ENCODE assay signal across 15 mouse cellular contexts in genomic region chr1:118699961-118700360, GRCm38 (mm10).
"Had no signal": no experiment of that assay in that cellular context is flagged by ENCODE, and none has a peak within 500 bp of the region (broad histone marks: within the 10 kb centered on the region; RNA-seq: fewer than 3 reads in every experiment).

No protein-coding gene starts in this region.

- H3K9me3 ChIP-seq: neural tube, embryonic 15.5 days; stomach, embryonic 15.5 days had no signal

- H3K4me2 ChIP-seq: neural tube, embryonic 15.5 days; stomach, embryonic 15.5 days had no signal

- H3K9ac ChIP-seq: neural tube, embryonic 15.5 days; stomach, embryonic 15.5 days had no signal

- H3K36me3 ChIP-seq: neural tube, embryonic 15.5 days; stomach, embryonic 15.5 days had no signal

- H3K27ac ChIP-seq: neural tube, embryonic 15.5 days; stomach, embryonic 15.5 days; stomach, postnatal 0 days had no signal

- H3K4me1 ChIP-seq: neural tube, embryonic 15.5 days; stomach, embryonic 15.5 days had no signal

- H3K27me3 ChIP-seq: neural tube, embryonic 15.5 days; stomach, embryonic 15.5 days had no signal

- H3K4me3 ChIP-seq: neural tube, embryonic 15.5 days; stomach, embryonic 15.5 days had no signal

- DNase-seq: retina, postnatal 1 day; right cerebral cortex, adult 18-20 months; right cerebral cortex, postnatal 14 days; right cerebral cortex, postnatal 25 days; right cerebral cortex, postnatal 4 days; spleen, adult 18-20 months; thymus, adult 18-20 months; thymus, adult 2 months; thymus, postnatal 14 days; thymus, postnatal 25 days; thymus, postnatal 36 days; thymus, postnatal 4 days had no signal
